Mouse (Mus musculus) liver, embryonic 14.5 days (tissue): ENCODE measurements around the gene Hoxa2.

ENCODE experiments used
- CTCF ChIP-seq: IDR thresholded peaks from 2 replicates; pipeline ENCODE4 v1.5.1; 2016; ENCODE audit warnings: antibody characterized with exemption, low read depth, control low read depth
- EP300 ChIP-seq: IDR thresholded peaks from 2 replicates; pipeline ENCODE4 v1.6.1; 2016; ENCODE audit warnings: antibody characterized with exemption, low read depth

GRCm38 (mm10) chr6:52178918-52179665, 14.5 kb upstream of the Hoxa2 start:
- no peak for TF ChIP-seq CTCF
- no peak for TF ChIP-seq EP300
